ENCODE assay signal across 27 mouse cellular contexts in the genomic region with DNA sequence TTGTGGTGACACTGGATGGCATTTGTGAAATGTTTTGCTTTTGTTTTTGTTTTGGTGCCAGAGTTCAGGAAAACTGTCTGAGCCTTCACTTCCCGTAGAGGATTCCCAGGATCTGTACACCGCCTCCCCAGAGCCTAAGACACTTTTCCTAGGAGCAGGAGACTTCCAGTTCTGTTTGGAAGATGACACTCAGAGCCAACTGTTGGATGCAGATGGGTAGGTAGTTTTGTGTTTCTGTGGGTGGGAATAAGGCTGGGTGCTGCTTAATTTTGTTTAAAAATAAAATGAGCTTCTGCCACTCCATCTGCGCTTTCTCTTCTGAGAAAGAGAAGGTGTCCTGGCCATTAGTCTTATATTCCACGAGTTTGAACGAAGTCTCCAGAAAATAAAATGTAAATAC. TPM values are rescaled to one million over a fixed set of nuclear protein-coding genes. Genes with fewer than 3 reads are reported as not detected.
DNase-seq lines count a peak whose midpoint lies in the region; ATAC-seq lines count a peak whose summit lies in the region.
"Had no signal": no experiment of that assay in that cellular context is flagged by ENCODE, and none has a peak within 500 bp of the region (broad histone marks: within the 10 kb centered on the region; RNA-seq: fewer than 3 reads in every experiment).

No protein-coding gene starts in this region.

- DNase-seq in layer of hippocampus, adult 18-20 months (ENCODE audit: low spot score in 2 of 2), result peak; percentile 62 to 87
- no peak for DNase-seq in layer of hippocampus, postnatal 10 days (ENCODE audit: low spot score in 2 of 2)
- peak; percentile 54 to 59 for DNase-seq in right cerebral cortex, adult 2 months (ENCODE audit: low spot score in 2 of 2)
- no peak for DNase-seq in right cerebral cortex, postnatal 25 days
- DNase-seq in layer of hippocampus, adult 9-10 months (ENCODE audit: low spot score), result peak; percentile 31
- DNase-seq in embryo, embryonic 9.5 days (ENCODE audit: extremely low spot score), result no peak
- DNase-seq: adrenal gland, postnatal 14 days; cerebellum, adult 11-12 months; cerebellum, postnatal 10 days; heart, postnatal 14 days; kidney, adult 18-20 months; kidney, postnatal 25 days; liver, embryonic 13.5 days; lung, adult 18-20 months; lung, postnatal 4 days; thymus, postnatal 14 days had no signal

- no peak overlapping the region for H3K9ac ChIP-seq in forebrain, embryonic 16.5 days (replicated peaks; ENCODE audit: low read depth, low read length)
- H3K9ac ChIP-seq: forebrain, embryonic 12.5 days; kidney, embryonic 15.5 days; limb, embryonic 15.5 days; liver, embryonic 13.5 days; midbrain, embryonic 13.5 days; stomach, embryonic 15.5 days had no signal

- no peak overlapping the region for H3K4me2 ChIP-seq in forebrain, embryonic 16.5 days (ENCODE audit: low read length)
- H3K4me2 ChIP-seq: forebrain, embryonic 12.5 days; kidney, embryonic 15.5 days; limb, embryonic 15.5 days; liver, embryonic 13.5 days; midbrain, embryonic 13.5 days; stomach, embryonic 15.5 days had no signal

- H3K4me3 ChIP-seq in forebrain, embryonic 16.5 days (replicated peaks; ENCODE audit: low read length), result no peak overlapping the region
- H3K4me3 ChIP-seq: forebrain, embryonic 12.5 days; hindbrain, embryonic 10.5 days; kidney, embryonic 15.5 days; limb, embryonic 15.5 days; liver, embryonic 13.5 days; megakaryocyte, embryonic 14.5 days; midbrain, embryonic 13.5 days; stomach, embryonic 15.5 days had no signal

- WGBS in forebrain, embryonic 16.5 days, result 91% methylated on average over 5 of the region's 5 CpGs

- H3K27ac ChIP-seq in forebrain, embryonic 16.5 days (ENCODE audit: low read length), result no peak overlapping the region
- H3K27ac ChIP-seq: forebrain, embryonic 12.5 days; hindbrain, embryonic 10.5 days; kidney, embryonic 15.5 days; limb, embryonic 15.5 days; liver, embryonic 13.5 days; midbrain, embryonic 13.5 days; stomach, embryonic 15.5 days had no signal

- peaks cover 14% of the 10 kb centered on the region for H3K36me3 ChIP-seq in forebrain, embryonic 16.5 days (ENCODE audit: control insufficient read depth, insufficient read depth)

- ATAC-seq in forebrain, embryonic 16.5 days, result no peak
- ATAC-seq: CD4-positive, CD25-positive, alpha-beta regulatory T cell, adult 4 months; hindbrain, embryonic 16.5 days; lung, postnatal 0 days; midbrain, embryonic 13.5 days had no signal

- H3K4me1 ChIP-seq in forebrain, embryonic 16.5 days (replicated peaks; ENCODE audit: control insufficient read depth, insufficient read depth, low read length), result no peaks in the 10 kb centered on the region
- H3K4me1 ChIP-seq: forebrain, embryonic 12.5 days; hindbrain, embryonic 10.5 days; kidney, embryonic 15.5 days; limb, embryonic 15.5 days; liver, embryonic 13.5 days; midbrain, embryonic 13.5 days; stomach, embryonic 15.5 days had no signal

- no peaks in the 10 kb centered on the region for H3K9me3 ChIP-seq in forebrain, embryonic 16.5 days (ENCODE audit: control insufficient read depth, low read length)
- H3K9me3 ChIP-seq: forebrain, embryonic 12.5 days; kidney, embryonic 15.5 days; limb, embryonic 15.5 days; liver, embryonic 13.5 days; stomach, embryonic 15.5 days had no signal

- H3K27me3 ChIP-seq in forebrain, embryonic 16.5 days (replicated peaks; ENCODE audit: control insufficient read depth, insufficient read depth, low read length), result no peaks in the 10 kb centered on the region
- H3K27me3 ChIP-seq: forebrain, embryonic 12.5 days; kidney, embryonic 15.5 days; limb, embryonic 15.5 days; liver, embryonic 13.5 days; megakaryocyte, embryonic 14.5 days; midbrain, embryonic 13.5 days; stomach, embryonic 15.5 days had no signal

RNA-seq across cellular contexts. Expression of a gene that starts 19.5 kb away (rescaled TPM):
- total RNA-seq in layer of hippocampus, adult 18-20 months (2021), result under 1 TPM; 0.87 to 0.91 TPM
- 1 to 10 TPM; 1.9 to 3.2 TPM for total RNA-seq in layer of hippocampus, postnatal 10 days (2021)
- polyA plus RNA-seq in forebrain, embryonic 16.5 days (2015; fragmentation: Nextera tagmentation; extraction: Ambion mirVana), result 12.0 and 13.6 TPM in 2 replicates

RNA-seq across cellular contexts. Expression of a gene that starts 33.3 kb away (rescaled TPM):
- 10 to 100 TPM; 70.4 to 71.1 TPM for total RNA-seq in layer of hippocampus, adult 18-20 months (2021)
- 10 to 100 TPM; 57.3 to 58.1 TPM for total RNA-seq in layer of hippocampus, postnatal 10 days (2021)
- polyA plus RNA-seq in forebrain, embryonic 16.5 days (2015; fragmentation: Nextera tagmentation; extraction: Ambion mirVana), result 3.9 and 4.6 TPM in 2 replicates

RNA-seq across cellular contexts. Expression of a gene that starts 43.0 kb away (rescaled TPM):
- 1 to 10 TPM; 8.1 to 9.7 TPM for total RNA-seq in layer of hippocampus, adult 18-20 months (2021)
- 1 to 10 TPM; 6.9 to 8.4 TPM for total RNA-seq in layer of hippocampus, postnatal 10 days (2021)
- 9.0 and 9.3 TPM in 2 replicates for polyA plus RNA-seq in forebrain, embryonic 16.5 days (2015; fragmentation: Nextera tagmentation; extraction: Ambion mirVana)

Comparison
In these comparisons a context has a peak if more than half of its experiments do, and no peak if none do; other contexts are left out.
1. DNase-seq: peak in layer of hippocampus, adult 18-20 months (2 of 2), right cerebral cortex, adult 2 months (2 of 2) and layer of hippocampus, adult 9-10 months (single experiment); none in layer of hippocampus, postnatal 10 days (0 of 2), right cerebral cortex, postnatal 25 days (single experiment) and embryo, embryonic 9.5 days (single experiment).